Mouse (Mus musculus): ENCODE data around the gene Zfyve28. TPM values are rescaled to one million over a fixed set of nuclear protein-coding genes. Genes with fewer than 3 reads are reported as not detected.

The Zfyve28 gene
- polyA plus RNA-seq, 2 experiments, result 0.95 to 1.7 TPM

- no peaks in the 10 kb centered on the region for H3K36me3 ChIP-seq (ENCODE audit: control insufficient read depth, insufficient read depth, low read length)
- ATAC-seq (ENCODE audit: low FRiP score, low read depth) (no peak), DNase-seq (ENCODE audit: low spot score) (no peak)
- no peaks in the 10 kb centered on the region for H3K9me3 ChIP-seq (ENCODE audit: control insufficient read depth, low read length)
- no peak for TF ChIP-seq POLR2A (IDR thresholded peaks at IDR 0.05; ENCODE audit: borderline replicate concordance, extremely low read depth, insufficient read depth, insufficient read length)
- no peak overlapping the region for H3K4me2 ChIP-seq (replicated peaks; ENCODE audit: low read depth, low read length, severe bottlenecking)
- H3K4me1 ChIP-seq (ENCODE audit: control insufficient read depth, insufficient read depth, low read length), result no peaks in the 10 kb centered on the region
- H3K27ac ChIP-seq (replicated peaks; ENCODE audit: low read depth, low read length), result no peak overlapping the region
- 65% methylated on average over 2 of the region's 2 CpGs for WGBS
- H3K4me3 ChIP-seq (replicated peaks; ENCODE audit: low read length), result no peak overlapping the region
- no peaks in the 10 kb centered on the region for H3K27me3 ChIP-seq (ENCODE audit: control insufficient read depth, insufficient read depth, low read length)
- no peak overlapping the region for H3K9ac ChIP-seq (ENCODE audit: low read depth, low read length, severe bottlenecking)
Measured at GRCm38 (mm10) chr5:34319491-34320034, 31.3 kb upstream of the Zfyve28 start.

- Histone ChIP-seq H3K27me3 (ENCODE audit: control insufficient read depth, insufficient read depth, low read length) (no peaks in the 10 kb centered on the region), H3K4me1 (ENCODE audit: control insufficient read depth, insufficient read depth, low read length) (no peaks in the 10 kb centered on the region), H3K9me3 (ENCODE audit: control insufficient read depth, low read length) (no peaks in the 10 kb centered on the region), H3K4me2 (replicated peaks; ENCODE audit: low read depth, low read length, severe bottlenecking) (no peak overlapping the region), H3K4me3 (replicated peaks; ENCODE audit: low read length) (no peak overlapping the region), H3K9ac (ENCODE audit: low read depth, low read length, severe bottlenecking) (no peak overlapping the region), H3K36me3 (ENCODE audit: control insufficient read depth, insufficient read depth, low read length) (no peaks in the 10 kb centered on the region), H3K27ac (replicated peaks; ENCODE audit: low read depth, low read length) (no peak overlapping the region)
- DNase-seq (ENCODE audit: low spot score), result no peak
- 66% methylated on average over 3 of the region's 3 CpGs for WGBS
- TF ChIP-seq POLR2A (IDR thresholded peaks at IDR 0.05; ENCODE audit: borderline replicate concordance, extremely low read depth, insufficient read depth, insufficient read length), result no peak
- ATAC-seq (ENCODE audit: low FRiP score, low read depth), result no peak
Measured at GRCm38 (mm10) chr5:34309016-34309415, 20.8 kb upstream of the Zfyve28 start.

- WGBS, result 72% methylated on average over 7 of the region's 7 CpGs
- TF ChIP-seq POLR2A (IDR thresholded peaks at IDR 0.05; ENCODE audit: borderline replicate concordance, extremely low read depth, insufficient read depth, insufficient read length), result no peak
- no peaks in the 10 kb centered on the region for H3K4me1 ChIP-seq (ENCODE audit: control insufficient read depth, insufficient read depth, low read length)
Measured at GRCm38 (mm10) chr5:34302377-34302776, 14.1 kb upstream of the Zfyve28 start.

GRCm38 (mm10) chr5:34298937-34299535, 10.8 kb upstream of the Zfyve28 start:
- ATAC-seq (ENCODE audit: low FRiP score, low read depth), result no peak
- no peaks in the 10 kb centered on the region for H3K36me3 ChIP-seq (ENCODE audit: control insufficient read depth, insufficient read depth, low read length)
- 77% methylated on average over 10 of the region's 10 CpGs for WGBS

More at GRCm38 (mm10) chr5:34302377-34302776, 14.1 kb upstream of the Zfyve28 start:
- ATAC-seq (ENCODE audit: low FRiP score, low read depth) (no peak), DNase-seq (ENCODE audit: low spot score) (no peak)
- no peaks in the 10 kb centered on the region for H3K36me3 ChIP-seq (ENCODE audit: control insufficient read depth, insufficient read depth, low read length)
- H3K27ac ChIP-seq (replicated peaks; ENCODE audit: low read depth, low read length), result no peak overlapping the region
- H3K9ac ChIP-seq (ENCODE audit: low read depth, low read length, severe bottlenecking), result no peak overlapping the region
- no peak overlapping the region for H3K4me2 ChIP-seq (replicated peaks; ENCODE audit: low read depth, low read length, severe bottlenecking)
- no peak overlapping the region for H3K4me3 ChIP-seq (replicated peaks; ENCODE audit: low read length)
- H3K9me3 ChIP-seq (ENCODE audit: control insufficient read depth, low read length), result no peaks in the 10 kb centered on the region
- H3K27me3 ChIP-seq (ENCODE audit: control insufficient read depth, insufficient read depth, low read length), result no peaks in the 10 kb centered on the region

GRCm38 (mm10) chr5:34298061-34298460, 9.8 kb upstream of the Zfyve28 start:
- TF ChIP-seq POLR2A (IDR thresholded peaks at IDR 0.05; ENCODE audit: borderline replicate concordance, extremely low read depth, insufficient read depth, insufficient read length), result no peak
- H3K27me3 ChIP-seq (ENCODE audit: control insufficient read depth, insufficient read depth, low read length), result no peaks in the 10 kb centered on the region
- H3K4me3 ChIP-seq (replicated peaks; ENCODE audit: low read length), result no peak overlapping the region

More at GRCm38 (mm10) chr5:34298937-34299535, 10.8 kb upstream of the Zfyve28 start:
- no peak overlapping the region for H3K9ac ChIP-seq (ENCODE audit: low read depth, low read length, severe bottlenecking)
- no peaks in the 10 kb centered on the region for H3K4me1 ChIP-seq (ENCODE audit: control insufficient read depth, insufficient read depth, low read length)
- no peak for DNase-seq (ENCODE audit: low spot score)
- no peak overlapping the region for H3K4me2 ChIP-seq (replicated peaks; ENCODE audit: low read depth, low read length, severe bottlenecking)
- H3K27ac ChIP-seq (replicated peaks; ENCODE audit: low read depth, low read length), result no peak overlapping the region
- no peaks in the 10 kb centered on the region for H3K9me3 ChIP-seq (ENCODE audit: control insufficient read depth, low read length)
- no peak for TF ChIP-seq POLR2A (IDR thresholded peaks at IDR 0.05; ENCODE audit: borderline replicate concordance, extremely low read depth, insufficient read depth, insufficient read length)
- H3K27me3 ChIP-seq (ENCODE audit: control insufficient read depth, insufficient read depth, low read length), result no peaks in the 10 kb centered on the region
- H3K4me3 ChIP-seq (replicated peaks; ENCODE audit: low read length), result no peak overlapping the region

More at GRCm38 (mm10) chr5:34298061-34298460, 9.8 kb upstream of the Zfyve28 start:
- no peak for DNase-seq (ENCODE audit: low spot score)
- Histone ChIP-seq H3K36me3 (ENCODE audit: control insufficient read depth, insufficient read depth, low read length) (no peaks in the 10 kb centered on the region), H3K9ac (ENCODE audit: low read depth, low read length, severe bottlenecking) (no peak overlapping the region), H3K4me2 (replicated peaks; ENCODE audit: low read depth, low read length, severe bottlenecking) (no peak overlapping the region), H3K4me1 (ENCODE audit: control insufficient read depth, insufficient read depth, low read length) (no peaks in the 10 kb centered on the region), H3K9me3 (ENCODE audit: control insufficient read depth, low read length) (no peaks in the 10 kb centered on the region), H3K27ac (replicated peaks; ENCODE audit: low read depth, low read length) (no peak overlapping the region)
- ATAC-seq (ENCODE audit: low FRiP score, low read depth), result no peak
- WGBS, result 39% methylated on average over 4 of the region's 4 CpGs

Measured in limb, embryonic 14.5 days (tissue).